Mouse (Mus musculus) brain, adult 2 months (tissue): ENCODE measurements around the gene Pip4k2b.
"Not testable (repeated sequence)": the region's sequence is repeated elsewhere in the genome, so short reads cannot be mapped to it uniquely, and the experiment has no call there.

Experiments used
- DNase-seq: peaks from one replicate; pipeline ENCODE4 v3.0.0; 2011; ENCODE audit warnings: low read depth, low spot score

Pip4k2b gene

DNA sequence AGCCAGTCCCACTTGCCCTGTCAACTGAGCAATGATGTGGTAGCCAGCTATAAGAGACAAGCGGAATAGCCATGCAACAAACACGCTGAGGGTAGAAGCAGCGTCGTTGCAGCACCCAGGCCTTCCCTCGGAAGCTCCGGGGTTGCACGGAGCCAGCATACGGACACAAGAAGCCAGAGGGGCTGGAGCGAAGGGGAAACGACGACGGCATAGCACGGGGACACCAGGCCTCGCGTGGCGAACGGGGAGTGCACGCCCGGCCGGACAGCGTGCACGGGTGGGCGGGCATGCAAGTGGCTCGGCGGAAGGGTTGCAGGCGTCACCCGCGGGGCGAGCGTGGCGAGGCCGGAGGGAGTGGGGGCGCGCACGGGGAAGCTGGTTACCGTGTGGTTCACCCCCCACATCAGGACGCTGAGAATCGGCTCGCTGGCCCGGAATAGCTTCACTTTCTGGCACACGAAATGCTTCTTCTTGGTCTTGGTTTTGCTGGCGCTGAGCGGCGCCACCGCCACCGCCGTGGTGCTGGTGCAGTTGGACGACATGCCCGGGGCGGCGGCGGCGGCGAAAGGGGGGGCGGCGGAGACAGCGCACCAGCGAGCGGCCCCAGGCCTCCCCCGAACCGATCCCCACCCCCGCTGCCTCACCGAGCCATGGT is at the start of gene Pip4k2b:
TSS of gene Pip4k2b (minus strand) at position 642 of the 655 bp plus-strand sequence.
- DNase-seq = peak; percentile 71

GRCm38 (mm10) chr11:97793165-97793564 is 48.7 kb upstream of the Pip4k2b start:
- DNase-seq = peak; percentile 76

DNA sequence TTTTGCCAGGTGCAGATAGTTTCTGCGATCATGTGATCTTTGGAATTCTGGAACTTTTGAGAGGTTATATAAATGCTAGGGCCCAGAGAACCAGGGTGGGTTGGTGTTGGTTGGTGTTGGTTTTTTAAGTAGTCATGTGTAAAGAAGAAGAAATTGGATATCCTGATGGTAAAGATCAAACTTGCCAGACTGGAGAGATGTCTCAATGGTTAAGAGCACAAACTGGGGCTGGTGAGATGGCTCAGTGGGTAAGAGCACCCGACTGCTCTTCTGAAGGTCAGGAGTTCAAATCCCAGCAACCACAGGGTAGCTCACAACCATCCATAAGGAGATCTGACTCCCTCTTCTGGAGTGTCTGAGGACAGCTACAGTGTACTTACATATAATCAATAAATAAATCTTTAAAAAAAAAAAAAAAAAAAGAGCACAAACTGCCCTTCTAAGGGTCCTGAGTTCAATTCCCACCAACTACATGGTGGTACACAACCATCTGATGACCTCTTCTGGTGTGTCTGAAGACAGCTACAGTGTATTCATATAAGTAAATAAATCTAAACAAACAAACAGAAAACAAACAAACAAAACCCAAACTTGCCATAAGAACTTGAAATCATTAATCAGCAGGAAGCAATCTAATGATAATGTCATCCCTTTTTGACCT is 46.4 kb upstream of the Pip4k2b start:
- DNase-seq = not testable (repeated sequence)

DNA sequence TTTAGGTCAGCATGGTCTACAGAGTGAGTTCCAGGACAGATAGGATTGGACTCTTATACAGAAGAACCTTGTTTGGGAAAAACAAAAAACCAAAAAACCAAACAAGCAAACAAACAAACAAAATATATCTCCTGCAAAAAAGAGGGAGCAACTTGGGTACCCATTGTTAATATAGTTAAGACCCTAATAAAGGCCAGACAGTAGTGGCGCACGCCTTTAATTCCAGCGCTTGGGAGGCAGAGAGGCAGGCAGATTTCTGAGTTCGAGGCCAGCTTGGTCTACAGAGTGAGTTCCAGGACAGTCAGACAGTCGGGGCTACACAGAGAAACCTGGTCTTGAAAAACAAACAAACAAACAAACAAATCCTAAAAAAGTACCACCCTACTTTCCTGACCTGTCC is 45.2 kb upstream of the Pip4k2b start:
- no peak for DNase-seq

DNA sequence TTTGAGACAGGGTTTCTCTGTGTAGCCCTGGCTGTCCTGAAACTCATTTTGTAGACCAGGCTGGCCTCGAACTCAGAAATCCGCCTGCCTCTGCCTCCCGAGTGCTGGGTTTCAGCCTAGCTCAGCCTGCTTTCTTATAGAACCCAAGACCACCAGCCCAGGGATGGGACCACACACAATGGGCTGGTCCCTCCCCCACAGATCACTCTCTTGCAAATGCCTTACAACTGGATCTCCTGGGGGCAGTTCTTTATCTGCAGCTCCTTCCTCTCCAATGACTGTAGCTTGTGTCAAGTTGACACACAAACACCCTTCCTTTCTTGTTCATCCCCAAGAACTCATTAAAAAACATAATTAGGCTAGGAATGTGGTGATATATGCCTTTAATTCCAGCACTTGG is 43.5 kb upstream of the Pip4k2b start:
- DNase-seq = no peak

GRCm38 (mm10) chr11:97782564-97782895 is 38.0 kb upstream of the Pip4k2b start:
- no peak for DNase-seq

- peak; percentile 99 for DNase-seq
These were observed 37.5 kb upstream of the Pip4k2b start, which contains the start of gene Rpl23 for GRCm38 (mm10) chr11:97781832-97782563. Rpl23 (minus strand) TSS chr11:97782437.

GRCm38 (mm10) chr11:97781478-97781831 is 37.0 kb upstream of the Pip4k2b start:
- DNase-seq = no peak

GRCm38 (mm10) chr11:97779968-97780701 is 35.6 kb upstream of the Pip4k2b start:
- no peak for DNase-seq

DNA sequence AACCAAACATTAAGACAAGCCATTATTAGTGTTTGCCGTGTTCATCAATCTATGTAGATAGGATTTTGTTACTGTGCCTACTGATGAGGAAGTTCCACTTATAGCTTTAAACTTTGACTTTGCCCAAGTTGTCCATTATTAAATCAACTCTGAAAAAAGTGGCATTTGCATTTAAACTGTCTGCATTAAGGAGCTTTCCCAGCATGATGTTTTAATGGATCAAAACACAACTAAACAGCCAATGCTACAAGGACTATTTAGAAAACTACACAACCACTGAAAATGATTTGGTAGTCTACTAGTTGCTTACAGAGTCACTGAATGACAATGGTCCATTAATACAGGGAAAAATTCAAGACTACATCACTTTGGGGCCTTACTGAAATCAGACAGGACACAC is 34.4 kb upstream of the Pip4k2b start:
- no peak for DNase-seq

- DNase-seq = peak; percentile 49
These were observed 32.6 kb upstream of the Pip4k2b start for GRCm38 (mm10) chr11:97777129-97777529.

GRCm38 (mm10) chr11:97776497-97777128 is 32.1 kb upstream of the Pip4k2b start:
- DNase-seq = no peak

- no peak for DNase-seq
These were observed 31.4 kb upstream of the Pip4k2b start, which contains the start of gene 1700001P01Rik for GRCm38 (mm10) chr11:97775808-97776496. 1700001P01Rik (minus strand) TSS chr11:97775918.

- no peak for DNase-seq
These were observed 30.7 kb upstream of the Pip4k2b start for GRCm38 (mm10) chr11:97775186-97775585.

DNA sequence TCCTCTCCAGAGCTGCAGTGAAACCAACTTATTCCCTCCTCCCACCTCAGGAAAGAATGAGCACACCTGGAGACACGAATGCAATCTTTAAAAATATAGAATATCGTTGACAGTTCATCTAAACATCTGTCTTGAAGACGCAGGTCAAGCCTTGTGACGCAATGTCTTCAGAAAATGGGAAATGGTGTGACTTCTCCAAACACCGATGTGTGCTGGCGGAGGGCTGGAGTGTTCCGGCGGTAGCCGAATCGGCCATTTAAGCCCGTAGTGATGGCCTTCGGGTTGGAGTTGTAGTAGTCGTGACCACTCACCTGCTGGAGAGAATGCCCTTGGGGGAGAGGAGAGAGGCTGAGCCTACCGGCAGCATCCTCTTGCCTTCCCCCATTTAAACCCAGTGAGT is 26.9 kb upstream of the Pip4k2b start:
- no peak for DNase-seq

- no peak for DNase-seq
These were observed 25.2 kb upstream of the Pip4k2b start for GRCm38 (mm10) chr11:97769704-97770103.

DNA sequence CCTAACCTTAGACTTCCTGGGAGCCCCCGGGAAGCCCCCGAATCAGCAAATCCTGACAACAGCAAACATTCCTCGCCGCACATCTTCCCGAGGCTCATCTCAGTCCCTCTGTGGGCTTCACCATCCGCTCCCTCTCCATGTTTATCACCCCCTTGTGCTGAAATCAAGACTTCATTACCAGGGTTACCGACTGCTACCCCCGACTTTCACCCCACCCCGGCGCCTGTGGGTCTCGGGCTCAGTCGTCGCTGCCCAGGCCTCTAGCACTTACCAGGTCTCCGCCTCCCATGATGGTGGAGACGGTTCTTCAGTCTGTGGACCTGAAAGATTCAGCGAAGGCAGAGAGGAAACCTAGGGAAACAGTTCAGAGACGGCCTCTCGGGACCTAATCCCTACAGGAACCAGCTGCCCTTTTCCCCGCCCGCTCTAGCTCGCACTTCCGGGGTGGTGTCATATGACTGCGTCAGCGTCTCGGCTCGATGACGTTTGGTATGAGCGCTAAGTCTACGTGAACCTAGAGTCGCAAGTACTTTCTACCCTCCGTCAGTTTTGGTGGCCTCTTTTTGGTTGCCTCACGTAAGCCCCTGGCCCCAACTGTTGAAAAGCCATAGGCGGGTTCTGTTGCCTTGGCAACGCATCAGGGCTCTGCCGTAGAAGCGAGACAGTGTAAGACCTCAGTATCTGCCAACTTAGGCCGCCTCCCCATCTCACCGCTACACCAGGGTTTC is 21.8 kb upstream of the Pip4k2b start, which contains the start of gene Cwc25:
TSS of gene Cwc25 (minus strand) at position 403 of the 728 bp plus-strand sequence.
- DNase-seq = peak; percentile 99

DNA sequence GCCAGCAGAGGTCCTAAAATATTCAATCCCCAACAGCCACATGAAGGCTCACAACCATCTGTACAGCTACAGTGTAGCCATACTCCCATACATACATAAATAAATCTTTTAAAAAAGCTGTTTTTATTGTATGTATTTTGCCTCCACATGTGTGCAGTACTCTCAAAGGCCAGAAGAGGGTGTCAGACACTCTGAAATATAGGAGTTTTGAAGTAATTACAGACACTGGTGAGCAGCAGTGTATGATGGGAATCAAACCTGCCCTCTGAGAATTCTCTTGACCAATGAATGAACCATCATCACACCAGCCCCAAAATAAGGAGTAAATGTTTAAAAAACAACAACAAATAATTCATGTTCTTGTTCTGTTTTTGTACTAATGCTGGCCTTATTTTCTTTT is 17.1 kb upstream of the Pip4k2b start:
- no peak for DNase-seq

DNA sequence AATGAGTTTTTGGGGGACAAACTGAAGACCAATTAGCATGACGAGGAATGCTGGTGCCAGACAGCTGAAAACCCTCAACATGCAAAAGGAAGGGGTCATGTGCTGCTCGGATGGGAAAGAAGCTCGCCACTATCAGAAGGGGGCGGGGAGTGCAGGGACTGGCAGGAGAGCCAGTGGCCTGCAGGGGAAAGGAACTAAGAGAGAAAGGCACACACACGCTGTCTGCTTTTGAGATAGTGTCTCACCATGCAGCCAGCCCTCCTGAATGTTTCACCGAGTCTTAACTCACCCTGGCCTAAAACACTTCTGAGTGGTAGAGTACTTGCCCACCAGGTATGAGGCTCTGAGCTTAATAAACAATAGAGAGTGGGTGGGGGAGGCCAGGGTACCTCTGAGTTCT is 14.4 kb upstream of the Pip4k2b start:
- no peak for DNase-seq

GRCm38 (mm10) chr11:97758125-97758524 is 13.6 kb upstream of the Pip4k2b start:
- no peak for DNase-seq
